Mouse (Mus musculus): ENCODE results near the gene Kiz.
A peak's percentile ranks its signal among the peaks of the same experiment; 100 is the strongest.

The Kiz gene

GRCm38 (mm10) chr2:147007265-147007664 lies 151.6 kb downstream of the Kiz start:
- no peak for TF ChIP-seq GATA4 (IDR thresholded peaks at IDR 0.05; ENCODE audit: insufficient replicate concordance, low read length)

- no peak for TF ChIP-seq GATA4 (IDR thresholded peaks at IDR 0.05; ENCODE audit: insufficient replicate concordance, low read length)
Observed at GRCm38 (mm10) chr2:147009084-147009483, 153.4 kb downstream of the Kiz start.

DNA sequence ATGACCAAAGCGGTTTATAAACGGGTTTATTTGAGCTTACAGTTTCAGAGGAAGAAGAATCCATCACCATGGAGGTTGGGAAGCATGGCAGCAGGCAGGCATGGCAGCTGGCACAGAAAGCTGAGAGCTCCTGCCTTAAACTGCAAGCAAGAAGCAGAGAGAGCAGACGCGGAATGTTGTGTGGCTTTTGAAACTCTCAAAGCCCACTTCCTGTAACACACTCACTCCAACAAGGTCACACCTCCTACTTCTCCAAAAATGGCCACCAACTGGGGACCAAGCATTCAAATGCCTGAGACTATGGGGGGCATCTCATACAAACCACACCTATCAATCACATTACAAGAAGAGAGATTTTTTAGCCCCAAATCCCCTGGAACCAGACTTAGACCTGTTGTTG lies 154.5 kb downstream of the Kiz start:
- TF ChIP-seq GATA4 (IDR thresholded peaks at IDR 0.05; ENCODE audit: insufficient replicate concordance, low read length) = no peak

DNA sequence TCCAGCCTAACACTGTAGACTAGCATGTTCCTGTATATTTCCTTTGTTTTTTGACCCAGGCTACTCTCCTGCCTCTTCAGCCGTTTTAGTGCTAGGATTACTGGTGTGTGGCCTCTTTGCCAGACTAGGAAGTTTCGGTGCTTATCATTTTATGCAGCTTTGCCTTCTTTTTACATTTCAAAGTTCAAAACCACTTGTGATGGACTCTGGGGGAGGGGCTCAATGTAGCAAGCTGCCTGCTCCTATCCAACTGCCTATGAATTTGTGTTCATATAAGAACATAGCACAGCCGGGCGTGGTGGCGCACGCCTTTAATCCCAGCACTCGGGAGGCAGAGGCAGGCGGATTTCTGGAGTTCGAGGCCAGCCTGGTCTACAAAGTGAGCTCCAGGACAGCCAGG lies 155.3 kb downstream of the Kiz start:
- no peak for TF ChIP-seq GATA4 (IDR thresholded peaks at IDR 0.05; ENCODE audit: insufficient replicate concordance, low read length)

- TF ChIP-seq GATA4 (IDR thresholded peaks at IDR 0.05; ENCODE audit: insufficient replicate concordance, low read length) = no peak
Observed at GRCm38 (mm10) chr2:147011474-147012140, 155.9 kb downstream of the Kiz start.

DNA sequence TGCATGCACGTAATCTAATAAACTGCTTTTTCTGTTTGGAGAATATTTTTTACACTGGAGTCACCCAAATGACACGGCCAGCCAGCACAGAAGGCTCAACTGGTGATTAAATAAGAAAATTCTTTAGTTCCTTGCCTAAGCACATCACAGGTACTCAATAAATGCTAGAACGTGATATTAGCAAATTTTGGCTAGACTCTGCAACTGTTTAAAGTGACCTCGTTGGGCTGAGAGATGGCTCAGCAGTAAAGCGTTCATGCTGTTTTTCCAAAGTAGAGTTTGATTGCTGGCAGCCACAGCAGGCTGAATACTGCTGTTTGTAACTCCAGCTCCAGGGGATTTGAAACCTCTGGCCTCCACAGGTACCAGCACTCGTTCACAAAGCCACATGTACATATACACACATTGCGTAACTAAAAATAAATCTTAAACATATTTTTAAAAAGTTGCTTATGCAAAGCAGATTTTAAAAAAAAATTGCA lies 156.5 kb downstream of the Kiz start:
- no peak for TF ChIP-seq GATA4 (IDR thresholded peaks at IDR 0.05; ENCODE audit: insufficient replicate concordance, low read length)

DNA sequence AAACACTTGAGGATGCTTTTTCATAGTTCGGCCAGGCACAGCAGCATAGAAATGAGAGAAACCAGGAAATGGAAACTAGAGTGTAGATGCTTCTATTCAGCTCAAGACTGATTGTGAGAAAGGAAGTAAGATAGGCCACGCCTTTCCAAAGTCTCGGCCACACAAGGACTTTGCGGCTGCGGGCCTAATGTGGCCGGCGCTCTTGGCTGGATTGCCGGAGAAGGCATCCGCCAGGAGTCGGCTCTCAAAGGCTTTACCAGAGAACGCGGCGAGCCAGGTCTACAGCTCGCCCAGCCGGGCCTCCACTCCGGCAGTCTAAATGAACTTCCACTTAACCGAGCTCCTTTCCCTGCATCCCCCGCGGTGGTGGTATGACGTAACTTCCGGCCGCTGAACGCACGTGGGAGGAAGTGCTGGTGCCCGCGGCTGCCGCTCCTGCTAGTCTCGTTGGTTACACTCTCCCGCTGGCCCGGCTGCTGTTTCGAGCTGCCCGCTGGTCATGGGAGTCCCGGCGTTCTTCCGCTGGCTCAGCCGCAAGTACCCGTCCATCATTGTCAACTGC lies 157.0 kb downstream of the Kiz start, which contains the start of gene Xrn2:
Gene Xrn2 (plus strand): TSS at position 374 of the 562 bp plus-strand sequence.
- TF ChIP-seq GATA4 (IDR thresholded peaks at IDR 0.05; ENCODE audit: insufficient replicate concordance, low read length) = peak; percentile 71; the same call in 1 of the 2 replicates

DNA sequence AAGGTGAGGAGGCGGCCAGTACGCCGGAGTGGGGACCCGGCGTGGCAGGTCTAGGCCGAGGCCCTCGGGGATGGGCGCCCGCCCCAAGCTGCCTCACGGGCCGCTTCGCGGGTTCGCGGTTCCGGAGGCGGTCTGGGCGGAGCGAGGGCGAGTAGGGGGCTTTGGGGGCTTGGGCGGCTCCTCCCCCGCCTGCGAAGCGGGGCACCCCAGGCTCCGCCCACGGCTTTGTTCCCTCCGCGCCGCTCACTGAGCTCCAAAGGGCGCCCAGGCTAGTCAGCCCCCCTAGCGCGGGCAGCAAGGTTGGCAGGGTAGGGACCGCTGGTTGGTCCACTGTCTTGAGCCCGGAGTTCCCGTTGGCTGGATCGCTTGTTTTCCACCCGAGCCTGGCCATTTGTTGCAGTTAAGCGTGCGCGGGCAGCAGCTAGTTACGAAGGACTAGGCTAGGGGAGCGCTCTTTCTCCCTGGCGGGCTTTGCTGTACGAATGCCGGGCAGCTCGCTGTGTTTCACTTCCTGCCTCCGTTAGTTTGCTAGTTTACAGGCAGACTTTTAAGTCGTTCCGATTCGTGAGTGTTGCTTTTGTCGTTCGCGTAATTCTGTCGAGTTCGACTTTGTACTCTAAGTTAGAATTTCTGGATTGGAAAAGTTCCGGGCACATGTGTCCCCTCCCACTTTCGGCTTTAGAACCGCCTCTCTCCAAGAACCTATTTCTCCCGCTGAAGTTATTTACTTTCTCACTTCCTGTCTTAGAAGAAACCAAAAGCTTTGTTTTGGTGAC lies 157.7 kb downstream of the Kiz start:
- TF ChIP-seq GATA4 (IDR thresholded peaks at IDR 0.05; ENCODE audit: insufficient replicate concordance, low read length) = no peak

DNA sequence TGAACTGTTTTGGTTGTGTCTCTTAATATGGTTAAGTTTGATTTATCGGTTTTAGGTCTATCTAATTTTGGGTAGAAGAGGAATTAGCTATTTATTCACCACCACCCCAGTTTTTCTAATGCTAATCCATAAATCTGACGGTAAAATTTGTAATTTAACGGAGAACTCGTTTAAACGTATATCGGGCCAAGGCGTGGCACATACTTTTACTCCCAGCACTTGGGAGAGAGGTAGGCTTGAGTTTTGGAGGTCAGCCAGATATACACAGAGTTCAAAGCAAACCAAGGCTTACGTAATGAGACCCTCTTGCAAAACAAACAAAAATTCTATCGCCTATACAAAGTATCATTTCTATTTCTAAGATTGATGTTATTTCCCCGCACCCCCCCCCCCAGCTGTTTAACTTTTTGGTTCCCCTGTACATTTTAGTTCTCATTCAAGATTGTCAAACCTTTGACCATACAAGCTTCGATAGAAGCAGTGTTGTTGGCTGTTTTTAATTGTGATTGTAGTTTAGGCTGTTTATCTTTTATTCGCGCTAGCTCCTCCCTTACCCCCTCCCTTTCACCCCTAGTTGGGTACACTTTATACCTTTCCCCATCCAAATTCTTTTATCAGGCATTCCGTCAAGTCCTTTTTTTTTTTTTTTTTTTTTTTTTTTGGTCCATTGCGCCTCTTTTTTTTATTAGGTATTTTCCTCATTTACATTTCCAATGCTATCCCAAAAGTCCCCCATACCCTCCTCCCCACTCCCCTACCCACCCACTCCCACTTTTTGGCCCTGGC lies 158.6 kb downstream of the Kiz start:
- no peak for TF ChIP-seq GATA4 (IDR thresholded peaks at IDR 0.05; ENCODE audit: insufficient replicate concordance, low read length)

Measured in liver, adult (tissue).